Mouse (Mus musculus) bone marrow, adult 2 months (tissue): Measurements from ENCODE around the gene Adamtsl4.

Experiments used
- CTCF ChIP-seq: fragments of 200-500 bp; IDR thresholded peaks from 2 replicates; pipeline ENCODE4 v1.5.1; 2011; ENCODE audit warnings: low read length, control low read depth; ENCODE audit not compliant: control insufficient read depth, insufficient read depth
- POLR2A ChIP-seq: fragments of 200-500 bp; IDR thresholded peaks from 2 replicates; pipeline ENCODE4 v1.6.1; 2011; ENCODE audit warnings: low read depth, mild to moderate bottlenecking, control low read depth, low read length, borderline replicate concordance; ENCODE audit not compliant: control insufficient read depth

GRCm38 (mm10) chr3:95661945-95662715, 25.6 kb downstream of the Adamtsl4 start:
- TF ChIP-seq POLR2A (no peak), CTCF (no peak)
